Mouse (Mus musculus) lung, embryonic 15.5 days (tissue): ENCODE measurements around the gene Vmn1r181. TPM values are rescaled to one million over a fixed set of nuclear protein-coding genes. Genes with fewer than 3 reads are reported as not detected.
"Not testable (repeated sequence)": the region's sequence is repeated elsewhere in the genome, so short reads cannot be mapped to it uniquely, and the experiment has no call there.

Source experiments
- ATAC-seq: fragments of 200-750 bp; cut with Nextera tagmentation; 2 replicates; pipeline ENCODE4 v1.8.0; 2017; ENCODE audit warnings: moderate number of reproducible peaks, borderline replicate concordance; ENCODE audit not compliant: low FRiP score, low TSS enrichment; ENCODE audit errors: extremely low read depth
- H3K27ac ChIP-seq: fragments of 300-500 bp; sonication (generic); 2 replicates; pipeline ENCODE4 v1.5.1; 2015; ENCODE audit warnings: moderate library complexity, mild to moderate bottlenecking, inconsistent platforms
- H3K27me3 ChIP-seq: fragments of 300-500 bp; sonication (generic); 2 replicates; pipeline ENCODE4 v1.6.1; 2015; ENCODE audit warnings: inconsistent platforms
- H3K36me3 ChIP-seq: fragments of 300-500 bp; sonication (generic); 2 replicates; pipeline ENCODE4 v1.6.1; 2015; ENCODE audit warnings: inconsistent platforms
- H3K4me1 ChIP-seq: fragments of 300-500 bp; sonication (generic); 2 replicates; pipeline ENCODE4 v1.6.1; 2015; ENCODE audit warnings: inconsistent platforms
- H3K4me2 ChIP-seq: fragments of 300-500 bp; sonication (generic); 2 replicates; pipeline ENCODE4 v1.6.1; 2015; ENCODE audit warnings: inconsistent platforms, mild to moderate bottlenecking, moderate library complexity
- H3K4me3 ChIP-seq: fragments of 300-500 bp; sonication (generic); 2 replicates; pipeline ENCODE4 v1.5.1; 2015; ENCODE audit warnings: mild to moderate bottlenecking, inconsistent platforms
- H3K9ac ChIP-seq: fragments of 300-500 bp; sonication (generic); 2 replicates; pipeline ENCODE4 v1.6.1; 2015; ENCODE audit warnings: inconsistent platforms
- H3K9me3 ChIP-seq: fragments of 300-500 bp; sonication (generic); 2 replicates; pipeline ENCODE4 v1.6.1; 2016; ENCODE audit warnings: inconsistent platforms
- WGBS: fragments of 180-500 bp; shearing (Covaris S2); methylation state at CpG from one replicate; pipeline ENCODE4 v1.1.7; 2015; 5-methylcytosine and 5-hydroxymethylcytosine counted together
- polyA plus RNA-seq: library from polyadenylated mRNA; unstranded; fragments of >200 nt; fragmentation: Nextera tagmentation; extraction: Ambion mirVana; gene quantifications from 2 replicates; pipeline ENCODE4 v1.2.1, GENCODE M21; 2015

Vmn1r181 gene
- polyA plus RNA-seq, result not detected in 2 replicates

- H3K9ac ChIP-seq, H3K4me1 ChIP-seq, H3K27me3 ChIP-seq, H3K27ac ChIP-seq, H3K4me2 ChIP-seq, H3K36me3 ChIP-seq, H3K4me3 ChIP-seq, H3K9me3 ChIP-seq, ATAC-seq: not testable (repeated sequence)
- WGBS, result 80% methylated on average over 9 of the region's 9 CpGs
These were observed at the start of gene Vmn1r181 for GRCm38 (mm10) chr7:23974315-23974714. TSS of gene Vmn1r181 (plus strand) at chr7:23974615.

- Histone ChIP-seq H3K4me1 (no peaks in the 10 kb centered on the region), H3K27me3 (no peaks in the 10 kb centered on the region), H3K4me3 (no peak within 1 kb of the TSS), H3K9ac (no peak within 1 kb of the TSS), H3K4me2 (no peak within 1 kb of the TSS), H3K36me3 (no peaks in the 10 kb centered on the region), H3K27ac (no peak within 1 kb of the TSS), H3K9me3 (no peaks in the 10 kb centered on the region)
- no peak for ATAC-seq
- WGBS, result 31% methylated on average over 2 of the region's 2 CpGs
These were observed 47.7 kb upstream of the Vmn1r181 start, which contains the start of gene Vmn1r179 for GRCm38 (mm10) chr7:23926678-23927077. TSS of gene Vmn1r179 (plus strand) at chr7:23926978.

GRCm38 (mm10) chr7:23950332-23950731, 24.1 kb upstream of the Vmn1r181 start, which contains the start of gene Vmn1r180:
TSS of gene Vmn1r180 (plus strand) at chr7:23950632.
- Histone ChIP-seq H3K4me2 (no peak within 1 kb of the TSS), H3K27ac (no peak within 1 kb of the TSS), H3K4me1 (no peaks in the 10 kb centered on the region), H3K9ac (no peak within 1 kb of the TSS), H3K27me3 (no peaks in the 10 kb centered on the region), H3K36me3 (no peaks in the 10 kb centered on the region), H3K9me3 (peaks cover 5% of the 10 kb centered on the region; the same call in 1 of the 2 replicates), H3K4me3 (no peak within 1 kb of the TSS)
- ATAC-seq, result no peak

- not testable (repeated sequence) for H3K9ac ChIP-seq, H3K4me3 ChIP-seq, H3K4me1 ChIP-seq, H3K27ac ChIP-seq, ATAC-seq, H3K27me3 ChIP-seq, H3K4me2 ChIP-seq, H3K36me3 ChIP-seq, H3K9me3 ChIP-seq
- WGBS, result 42% methylated on average over 3 of the region's 3 CpGs
These were observed 6.4 kb upstream of the Vmn1r181 start for GRCm38 (mm10) chr7:23968044-23968443.

GRCm38 (mm10) chr7:24001391-24001790, 27.0 kb downstream of the Vmn1r181 start, which contains the start of gene V1rd19:
TSS of gene V1rd19 (plus strand) at chr7:24001691.
- Histone ChIP-seq H3K36me3 (no peaks in the 10 kb centered on the region), H3K27me3 (no peaks in the 10 kb centered on the region), H3K9ac (no peak within 1 kb of the TSS), H3K4me2 (no peak within 1 kb of the TSS), H3K4me3 (no peak within 1 kb of the TSS), H3K27ac (no peak within 1 kb of the TSS), H3K4me1 (no peaks in the 10 kb centered on the region), H3K9me3 (no peaks in the 10 kb centered on the region)
- no peak for ATAC-seq
- WGBS, result 64% methylated on average over 2 of the region's 2 CpGs

Other genes starting within 250 kb of the Vmn1r181 start
- not detected in 2 replicates for gene Vmn1r174, start 222.3 kb upstream of the Vmn1r181 start, polyA plus RNA-seq
- not detected in 2 replicates for gene Vmn1r175, start 164.0 kb upstream of the Vmn1r181 start, polyA plus RNA-seq
- gene Vmn1r176, start 137.2 kb upstream of the Vmn1r181 start, polyA plus RNA-seq, result not detected in 2 replicates
- gene Vmn1r177, start 108.2 kb upstream of the Vmn1r181 start, polyA plus RNA-seq, result not detected in 2 replicates
- gene Vmn1r178, start 82.6 kb upstream of the Vmn1r181 start, polyA plus RNA-seq, result not detected in 2 replicates
- gene Vmn1r179, start 47.6 kb upstream of the Vmn1r181 start, polyA plus RNA-seq, result not detected in 2 replicates
- not detected in 2 replicates for gene Vmn1r180, start 24.0 kb upstream of the Vmn1r181 start, polyA plus RNA-seq
- not detected in 2 replicates for gene V1rd19, start 27.1 kb downstream of the Vmn1r181 start, polyA plus RNA-seq
- not detected in 2 replicates for gene Vmn1r183, start 78.6 kb downstream of the Vmn1r181 start, polyA plus RNA-seq
- gene Zfp180, start 107.3 kb downstream of the Vmn1r181 start, polyA plus RNA-seq, result 18.3 and 19.6 TPM in 2 replicates
- 4.5 and 6.3 TPM in 2 replicates for gene Zfp112, start 137.7 kb downstream of the Vmn1r181 start, polyA plus RNA-seq
- gene Zfp235, start 159.6 kb downstream of the Vmn1r181 start, polyA plus RNA-seq, result 16.6 and 18.5 TPM in 2 replicates
- 5.7 and 6.4 TPM in 2 replicates for gene Zfp114, start 200.4 kb downstream of the Vmn1r181 start, polyA plus RNA-seq
- 10.5 and 12.4 TPM in 2 replicates for gene Zfp111, start 236.8 kb downstream of the Vmn1r181 start, polyA plus RNA-seq